Mouse (Mus musculus) adrenal gland, adult (tissue): ENCODE data around the gene Vmn2r106.
A peak's percentile ranks its signal among the peaks of the same experiment; 100 is the strongest.

ENCODE experiments used
- DNase-seq, 2 experiments: peaks; one replicate each; pipeline ENCODE4 v3.0.0; 2022 to 2023; ENCODE audit warnings: low spot score in 1 of 2; ENCODE audit not compliant: inconsistent age in 2 of 2

The Vmn2r106 gene

GRCm38 (mm10) chr17:20285453-20285852, at the start of gene Vmn2r106:
Gene Vmn2r106, minus strand, starts transcription at chr17:20285553.
- DNase-seq, result no peak

- no peak for DNase-seq
Observed at GRCm38 (mm10) chr17:20305790-20306189, 20.4 kb upstream of the Vmn2r106 start.

- DNase-seq, result peak in 1 of 2 experiments; percentile 67
Observed at GRCm38 (mm10) chr17:20286906-20287305, 1.6 kb upstream of the Vmn2r106 start.

GRCm38 (mm10) chr17:20255522-20255921, 29.8 kb downstream of the Vmn2r106 start:
- no peak for DNase-seq

GRCm38 (mm10) chr17:20234952-20235351, 50.4 kb downstream of the Vmn2r106 start, which contains the start of gene Vmn2r105:
Gene Vmn2r105, minus strand, starts transcription at chr17:20235052.
- DNase-seq, result no peak
